Comparison of ENCODE assay signal across 8 mouse cellular contexts in the genomic region with DNA sequence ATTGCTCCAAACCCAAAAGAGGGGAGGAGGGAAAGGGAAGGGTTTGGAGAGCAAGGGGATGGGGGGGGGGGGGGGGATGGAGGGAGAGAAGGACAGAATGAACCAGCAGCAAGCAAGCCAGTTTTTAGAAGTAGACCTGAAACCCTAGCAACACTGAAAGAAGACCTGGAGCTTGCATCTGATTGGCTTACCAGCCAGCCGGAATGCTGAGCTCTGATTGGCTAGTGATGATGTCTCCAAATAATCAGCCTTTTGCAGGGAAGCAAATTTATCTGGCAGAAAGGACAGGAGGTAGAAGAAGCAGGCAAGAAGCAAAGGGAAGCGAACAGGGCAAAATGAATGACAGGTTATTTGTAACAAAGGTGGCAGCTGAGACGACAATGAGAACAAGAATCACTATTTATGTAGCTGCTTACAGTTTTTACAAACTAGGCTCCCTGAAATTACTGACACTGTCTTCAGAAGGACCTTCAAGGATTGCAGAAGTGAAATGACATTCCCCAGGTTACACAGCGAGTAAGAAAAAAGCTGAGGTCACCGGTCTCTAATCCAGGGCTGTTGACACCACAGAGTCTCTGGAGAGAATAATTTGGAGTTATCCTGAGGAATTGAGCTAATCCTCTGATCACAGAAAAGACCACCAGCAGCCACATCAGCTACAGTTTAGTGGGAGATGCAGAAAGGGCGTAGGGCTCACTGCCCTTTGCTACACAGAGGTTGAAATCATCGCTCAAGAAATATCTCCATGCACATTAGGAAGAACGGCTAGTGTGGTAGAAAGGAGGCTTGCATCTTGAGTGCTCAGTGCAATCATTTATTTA.
A peak's percentile ranks its signal among the peaks of the same experiment; 100 is the strongest.
DNase-seq lines count a peak whose midpoint lies in the region; ATAC-seq lines count a peak whose summit lies in the region.

No protein-coding gene starts in this region.

- DNase-seq in A20 (ENCODE audit: low read depth, low spot score) (peak; percentile 19), ZHBTc4 (ENCODE audit: low read depth, low spot score) (peak; percentile 11)
- peak; percentile 14 for DNase-seq in embryo, embryonic 11.5 days (ENCODE audit: low read depth, low spot score)
- peak; percentile 20 to 30 for DNase-seq in heart, postnatal 14 days
- peak; percentile 55 for DNase-seq in layer of hippocampus, adult 9-10 months (ENCODE audit: low spot score)
- DNase-seq in splenic B cell, adult 2 months (ENCODE audit: low read depth, low spot score): peak; percentile 31
- DNase-seq in urinary bladder, postnatal 4 days (ENCODE audit: low spot score in 2 of 2): no peak

- H3K36me3 ChIP-seq in splenic B cell, adult 2 months (ENCODE audit: control insufficient read depth, insufficient read depth, low read length, poor library complexity, severe bottlenecking): no peaks in the 10 kb centered on the region

- intact Hi-C loops in heart, postnatal 14 days (cut with DNase I): loop anchor here (5.0 kb wide), 3 partner anchors 107 to 272 kb away; no protein-coding TSS in a partner anchor

- ATAC-seq in megakaryocyte-erythroid progenitor cell, adult 5-6 weeks (replicated peaks; ENCODE audit: low FRiP score, low TSS enrichment, poor library complexity, severe bottlenecking): peak; percentile 94

- no peaks in the 10 kb centered on the region for H3K27me3 ChIP-seq in splenic B cell, adult 2 months (ENCODE audit: control insufficient read depth, insufficient read depth, low read length, poor library complexity, severe bottlenecking)

Comparison
In these comparisons a context has a peak if more than half of its experiments do, and no peak if none do; other contexts are left out.
1. DNase-seq: peak in A20 (single experiment), ZHBTc4 (single experiment), embryo, embryonic 11.5 days (single experiment), heart, postnatal 14 days (2 of 2), layer of hippocampus, adult 9-10 months (single experiment) and splenic B cell, adult 2 months (single experiment); none in urinary bladder, postnatal 4 days (0 of 2).